12 mouse cellular contexts compared by ENCODE assay signal in genomic region chr19:26510887-26511286, GRCm38 (mm10).
A peak's percentile ranks its signal among the peaks of the same experiment; 100 is the strongest.
DNase-seq lines count a peak whose midpoint lies in the region; TF ChIP-seq lines count a peak whose summit lies in the region.
"Had no signal": no experiment of that assay in that cellular context is flagged by ENCODE, and none has a peak within 500 bp of the region (broad histone marks: within the 10 kb centered on the region; RNA-seq: fewer than 3 reads in every experiment).

No protein-coding gene starts in this region.

- no peaks in the 10 kb centered on the region for H3K36me3 ChIP-seq in kidney, adult 2 months (ENCODE audit: control insufficient read depth, insufficient read depth, low read length)

- DNase-seq in adrenal gland, adult 2 months, result peak; percentile 2
- DNase-seq in adrenal gland, adult 8-10 months, result no peak
- peak; percentile 10 for DNase-seq in kidney, adult 2 months
- DNase-seq in kidney, adult 11 months, result no peak
- DNase-seq in thymus, postnatal 25 days, result peak; percentile 6
- DNase-seq in thymus, postnatal 36 days, result no peak
- DNase-seq in yolk sac, embryonic 10.5 days (ENCODE audit: low spot score), result no peak
- DNase-seq in gastrocnemius, adult 18-20 months (ENCODE audit: low spot score), result no peak
- DNase-seq: cerebellum, adult 18-20 months; heart, postnatal 36 days; kidney, postnatal 10 days had no signal

- no peak overlapping the region for H3K27ac ChIP-seq in kidney, adult 2 months (ENCODE audit: insufficient read depth, low read depth, low read length)

- 93% methylated on average over 3 of the region's 3 CpGs for WGBS in kidney, adult 2 months

- H3K4me3 ChIP-seq in kidney, adult 2 months (ENCODE audit: insufficient read depth, low read depth, low read length), result no peak overlapping the region
- H3K4me3 ChIP-seq: erythroblast, embryonic 14.5 days had no signal

- no peaks in the 10 kb centered on the region for H3K27me3 ChIP-seq in kidney, adult 2 months (replicated peaks; ENCODE audit: control insufficient read depth, insufficient read depth, low read length)

- no peaks in the 10 kb centered on the region for H3K4me1 ChIP-seq in kidney, adult 2 months (ENCODE audit: control insufficient read depth, insufficient read depth, low read length)

- no peak for TF ChIP-seq POLR2A in kidney, adult 2 months (IDR thresholded peaks at IDR 0.05; ENCODE audit: low read depth, low read length)

- peak; percentile 44 for TF ChIP-seq CTCF in kidney, adult 2 months (conservative IDR thresholded peaks at IDR 0.05; ENCODE audit: insufficient read depth, insufficient read length, low read depth, low read length)

Comparison
In these comparisons a context has a peak if more than half of its experiments do, and no peak if none do; other contexts are left out.
1. DNase-seq: peak in adrenal gland, adult 2 months (single experiment), kidney, adult 2 months (single experiment) and thymus, postnatal 25 days (single experiment); none in adrenal gland, adult 8-10 months (single experiment), kidney, adult 11 months (single experiment), thymus, postnatal 36 days (0 of 2), yolk sac, embryonic 10.5 days (single experiment) and gastrocnemius, adult 18-20 months (single experiment).